Mouse (Mus musculus) lung, embryonic 14.5 days (tissue): Measurements from ENCODE around the gene Trim71. TPM values are rescaled to one million over a fixed set of nuclear protein-coding genes. Genes with fewer than 3 reads are reported as not detected.

Experiments used
- ATAC-seq: fragments of 200-750 bp; cut with Nextera tagmentation; 2 replicates; pipeline ENCODE4 v1.8.0; 2017; ENCODE audit warnings: mild to moderate bottlenecking, moderate TSS enrichment, moderate library complexity; ENCODE audit not compliant: insufficient read depth
- DNase-seq: peaks from one replicate; pipeline ENCODE4 v3.0.0-alpha.2; 2015
- H3K27ac ChIP-seq: fragments of 300-500 bp; sonication (generic); 2 replicates; pipeline ENCODE4 v1.5.1; 2014; ENCODE audit warnings: low read depth, mild to moderate bottlenecking, moderate library complexity
- H3K27me3 ChIP-seq: fragments of 300-500 bp; sonication (generic); 2 replicates; pipeline ENCODE4 v1.6.1; 2014; ENCODE audit warnings: low read length, control low read depth; ENCODE audit not compliant: insufficient read depth
- H3K36me3 ChIP-seq: fragments of 300-500 bp; sonication (generic); 2 replicates; pipeline ENCODE4 v1.6.1; 2014; ENCODE audit warnings: control low read depth; ENCODE audit not compliant: insufficient read depth
- H3K4me1 ChIP-seq: fragments of 300-500 bp; sonication (generic); 2 replicates; pipeline ENCODE4 v1.6.1; 2014; ENCODE audit warnings: antibody characterized with exemption, control low read depth; ENCODE audit not compliant: insufficient read depth
- H3K4me2 ChIP-seq: fragments of 300-500 bp; sonication (generic); 2 replicates; pipeline ENCODE4 v1.6.1; 2014; ENCODE audit warnings: mild to moderate bottlenecking
- H3K4me3 ChIP-seq: fragments of 300-500 bp; sonication (generic); 2 replicates; pipeline ENCODE4 v1.5.1; 2014; ENCODE audit warnings: low read depth, low read length
- H3K9ac ChIP-seq: fragments of 300-500 bp; sonication (generic); 2 replicates; pipeline ENCODE4 v1.6.1; 2014
- H3K9me3 ChIP-seq: fragments of 300-500 bp; sonication (generic); 2 replicates; pipeline ENCODE4 v1.6.1; 2016; ENCODE audit warnings: low read depth, low read length, control low read depth
- CTCF ChIP-seq: IDR thresholded peaks from 2 replicates; pipeline ENCODE4 v1.5.1; 2016; ENCODE audit warnings: antibody characterized with exemption, low read depth
- WGBS: fragments of 180-500 bp; shearing (Covaris S2); extraction: QIAGEN DNeasy Blood & Tissue Kit; methylation state at CpG from one replicate; pipeline ENCODE4 v1.1.7; 2014; 5-methylcytosine and 5-hydroxymethylcytosine counted together
- polyA plus RNA-seq: library from polyadenylated mRNA; unstranded; fragments of >200 nt; fragmentation: Nextera tagmentation; extraction: Ambion mirVana; gene quantifications from 2 replicates; pipeline ENCODE4 v1.2.1, GENCODE M21; 2014

Trim71 gene
- polyA plus RNA-seq: 1.4 and 1.5 TPM in 2 replicates

DNA sequence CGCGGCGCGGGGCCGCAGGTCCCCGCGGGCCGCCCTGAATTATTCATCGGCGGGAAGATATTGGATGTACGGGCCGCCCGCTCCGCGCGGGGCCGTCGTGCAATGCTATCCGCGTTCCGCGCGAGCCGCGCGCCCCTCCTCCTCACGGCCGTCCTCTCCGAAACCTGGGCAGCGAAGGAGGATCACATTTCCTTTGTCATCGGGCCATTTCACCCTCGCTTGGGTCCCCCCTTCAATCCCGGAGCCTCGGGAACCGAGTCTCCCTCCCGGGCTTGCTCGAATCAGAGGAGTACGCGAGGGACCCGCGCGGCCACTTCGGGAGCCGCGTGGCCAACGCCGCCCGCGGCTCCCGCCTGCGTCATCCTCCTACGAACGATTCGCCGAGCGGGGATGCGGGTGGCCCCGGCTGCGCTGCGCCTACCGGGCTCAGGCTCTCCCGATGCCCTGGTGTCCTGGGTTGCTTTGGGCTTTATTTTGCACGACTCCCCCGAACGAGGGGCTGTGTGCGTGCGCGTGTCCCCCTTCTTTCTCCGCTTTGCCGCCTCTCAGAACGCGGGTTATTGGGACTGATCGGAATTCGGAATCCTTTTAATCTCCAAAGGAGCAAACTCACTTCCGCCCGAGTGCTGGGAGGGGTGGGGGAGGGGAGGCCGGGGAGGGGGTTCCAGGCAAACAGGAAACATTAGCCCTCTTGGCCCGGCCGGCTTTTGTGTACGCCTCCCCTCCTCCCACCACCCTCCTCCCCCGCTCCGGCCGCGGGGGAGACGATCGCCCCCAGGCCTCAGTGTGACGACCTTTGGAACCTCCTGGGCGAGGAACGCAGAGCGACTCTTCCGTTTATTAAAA is at the start of gene Trim71:
Trim71 (minus strand) TSS at position 609 of the 846 bp plus-strand sequence.
- WGBS: under 1% methylated on average over 91 of the region's 91 CpGs

DNA sequence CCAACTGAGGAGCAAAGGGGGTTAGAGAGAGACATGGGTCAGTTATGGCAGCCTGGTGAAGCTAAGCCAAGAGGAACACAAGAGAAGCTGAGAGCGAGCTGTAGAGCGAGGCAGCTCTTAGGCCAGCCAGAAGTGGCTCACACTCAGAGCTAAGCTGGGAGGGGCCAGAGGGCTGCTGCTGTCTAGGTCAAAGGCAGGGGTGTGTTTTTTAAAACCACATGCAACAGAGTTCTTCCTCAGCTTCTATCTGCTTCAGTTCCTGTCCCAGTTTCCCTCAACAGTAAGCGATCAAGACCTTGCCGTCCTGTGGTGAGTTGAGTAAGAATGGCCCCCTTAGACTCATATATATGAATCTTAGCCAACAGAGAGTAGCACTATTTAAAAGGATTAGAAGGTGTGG is 48.9 kb upstream of the Trim71 start:
- no peaks in the 10 kb centered on the region for H3K9me3 ChIP-seq
- peaks cover 80% of the 10 kb centered on the region for H3K36me3 ChIP-seq
- no peak overlapping the region for H3K9ac ChIP-seq
- no peaks in the 10 kb centered on the region for H3K4me1 ChIP-seq
- 93% methylated on average over 4 of the region's 4 CpGs for WGBS
- DNase-seq (no peak), ATAC-seq (no peak)
- H3K4me3 ChIP-seq: no peak overlapping the region
- H3K4me2 ChIP-seq: no peak overlapping the region
- H3K27me3 ChIP-seq: no peaks in the 10 kb centered on the region
- TF ChIP-seq CTCF: no peak
- no peak overlapping the region for H3K27ac ChIP-seq

More for the DNA sequence above, at the start of gene Trim71:
- H3K4me1 ChIP-seq: peaks cover 3% of the 10 kb centered on the region; the same call in 1 of the 2 replicates
- peak; percentile 39 for ATAC-seq
- DNase-seq: peak; percentile 68
- H3K27me3 ChIP-seq: peaks cover 21% of the 10 kb centered on the region
- peak within 1 kb of the TSS; percentile 93 for H3K27ac ChIP-seq
- no peaks in the 10 kb centered on the region for H3K9me3 ChIP-seq
- peak within 1 kb of the TSS; percentile 88 for H3K4me2 ChIP-seq
- TF ChIP-seq CTCF: no peak
- peak within 1 kb of the TSS; percentile 71 for H3K4me3 ChIP-seq
- peak within 1 kb of the TSS; percentile 86 for H3K9ac ChIP-seq
- H3K36me3 ChIP-seq: no peaks in the 10 kb centered on the region

DNA sequence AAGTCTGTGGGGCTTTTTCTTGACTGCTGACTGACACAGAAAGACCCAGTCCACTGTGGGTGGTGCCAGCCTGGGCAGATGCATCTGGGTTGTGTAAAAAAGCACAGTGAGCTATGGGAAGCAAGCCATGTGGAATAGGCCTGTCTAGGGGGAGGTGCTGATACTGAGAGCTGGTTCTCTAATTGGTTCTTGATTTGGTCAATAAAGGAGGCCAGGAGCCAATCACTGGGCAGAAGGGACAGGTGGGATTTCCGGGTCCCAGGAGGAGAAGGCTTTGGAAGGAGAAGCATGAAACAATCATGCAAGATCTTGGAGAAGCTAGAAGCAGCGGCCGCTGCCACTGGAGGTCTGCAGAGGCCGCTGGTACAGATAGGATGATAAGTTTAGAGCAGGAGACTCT is 48.4 kb upstream of the Trim71 start:
- H3K4me3 ChIP-seq: no peak overlapping the region
- TF ChIP-seq CTCF: no peak
- no peaks in the 10 kb centered on the region for H3K27me3 ChIP-seq
- no peak overlapping the region for H3K4me2 ChIP-seq
- H3K36me3 ChIP-seq: peaks cover 80% of the 10 kb centered on the region
- H3K9me3 ChIP-seq: no peaks in the 10 kb centered on the region
- no peaks in the 10 kb centered on the region for H3K4me1 ChIP-seq
- no peak overlapping the region for H3K9ac ChIP-seq
- ATAC-seq: no peak
- WGBS: 86% methylated on average over 4 of the region's 4 CpGs
- H3K27ac ChIP-seq: no peak overlapping the region
- no peak for DNase-seq

DNA sequence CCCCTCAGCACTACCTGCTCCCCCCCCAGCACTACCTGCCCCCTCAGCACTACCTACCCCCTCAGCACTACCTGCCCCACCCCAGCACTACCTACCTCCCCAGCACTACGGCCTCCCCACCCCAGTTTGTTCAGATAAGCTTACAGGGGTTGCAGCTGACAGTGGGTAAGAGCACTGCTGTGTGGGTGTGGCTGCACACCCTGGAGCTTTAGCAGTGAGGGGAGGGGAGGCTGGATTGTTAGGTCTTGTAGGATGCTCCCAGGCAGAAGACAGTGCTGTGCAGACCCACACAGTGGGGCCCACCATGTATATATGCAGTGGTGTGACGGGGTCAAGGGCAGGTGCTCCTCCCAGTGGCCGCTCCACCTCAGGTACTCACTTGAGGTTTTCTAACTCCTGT is 46.1 kb upstream of the Trim71 start:
- H3K9me3 ChIP-seq: no peaks in the 10 kb centered on the region

DNA sequence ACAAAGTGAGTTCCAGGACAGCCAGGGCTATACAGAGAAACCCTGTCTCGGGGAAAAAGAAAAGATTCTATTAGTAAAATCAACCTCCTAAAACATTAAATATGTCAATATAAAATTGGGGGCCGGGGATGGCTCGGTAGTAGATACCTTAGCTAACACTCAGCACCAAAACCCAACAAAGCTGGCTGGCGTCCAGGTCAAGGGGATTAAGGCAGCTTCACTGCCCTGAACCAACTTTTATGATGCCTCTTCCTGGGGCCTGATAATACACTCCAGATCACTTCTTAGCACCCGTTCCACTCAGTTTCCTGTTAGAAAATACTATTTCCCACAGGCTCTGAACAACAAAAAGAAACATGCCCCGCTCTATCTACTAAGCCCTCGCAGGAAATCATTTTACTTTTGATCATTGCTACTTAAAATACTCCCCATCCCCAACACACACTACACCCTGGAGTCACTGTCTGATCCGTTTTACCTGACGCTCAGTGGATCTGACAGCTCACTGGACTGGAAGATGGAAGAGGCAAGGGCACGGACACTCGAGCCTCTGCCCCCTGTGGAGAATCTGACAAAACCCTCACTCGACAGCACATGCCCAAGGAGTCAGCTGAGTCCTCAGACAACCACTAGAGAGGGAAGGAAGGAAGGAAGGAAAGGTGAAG is 39.8 kb upstream of the Trim71 start:
- no peak for ATAC-seq
- 64% methylated on average over 12 of the region's 12 CpGs for WGBS
- H3K36me3 ChIP-seq: peaks cover 62% of the 10 kb centered on the region

More for the DNA sequence above, 46.1 kb upstream of the Trim71 start:
- no peak for TF ChIP-seq CTCF
- Histone ChIP-seq H3K27ac (no peak overlapping the region), H3K4me3 (no peak overlapping the region), H3K36me3 (peaks cover 82% of the 10 kb centered on the region), H3K27me3 (no peaks in the 10 kb centered on the region), H3K4me2 (no peak overlapping the region), H3K9ac (no peak overlapping the region), H3K4me1 (no peaks in the 10 kb centered on the region)
- WGBS: 94% methylated on average over 3 of the region's 3 CpGs
- ATAC-seq (no peak), DNase-seq (no peak)

DNA sequence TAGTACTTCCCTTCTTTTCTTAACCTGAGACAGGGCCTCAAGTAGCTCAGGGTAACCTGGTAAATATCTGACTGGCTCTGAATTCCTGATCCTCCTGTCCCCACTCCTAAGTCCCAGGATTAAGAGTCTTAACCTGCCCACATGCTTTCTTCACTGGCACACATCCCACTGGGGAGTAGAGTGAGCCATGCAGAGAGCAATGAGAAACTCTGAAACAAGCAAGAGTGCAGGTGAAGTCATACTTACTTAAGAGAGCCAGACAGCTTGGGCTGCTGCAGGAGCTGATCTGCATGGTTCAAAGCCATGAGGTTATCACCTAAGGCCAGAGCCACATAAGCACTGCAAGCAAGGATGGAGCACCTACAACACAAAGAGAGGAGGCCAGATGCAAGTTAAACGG is 36.9 kb upstream of the Trim71 start:
- peaks cover 67% of the 10 kb centered on the region for H3K36me3 ChIP-seq
- 73% methylated on average over 1 of the region's 1 CpGs for WGBS
- no peaks in the 10 kb centered on the region for H3K4me1 ChIP-seq
- ATAC-seq: no peak
- no peak overlapping the region for H3K27ac ChIP-seq
- no peaks in the 10 kb centered on the region for H3K9me3 ChIP-seq
- DNase-seq: no peak
- no peak for TF ChIP-seq CTCF
- no peak overlapping the region for H3K4me3 ChIP-seq
- H3K9ac ChIP-seq: no peak overlapping the region
- no peak overlapping the region for H3K4me2 ChIP-seq
- no peaks in the 10 kb centered on the region for H3K27me3 ChIP-seq

More for the DNA sequence above, 39.8 kb upstream of the Trim71 start:
- Histone ChIP-seq H3K4me2 (no peak overlapping the region), H3K4me3 (no peak overlapping the region), H3K9me3 (no peaks in the 10 kb centered on the region), H3K9ac (no peak overlapping the region), H3K27ac (no peak overlapping the region), H3K4me1 (no peaks in the 10 kb centered on the region), H3K27me3 (no peaks in the 10 kb centered on the region)
- DNase-seq: no peak
- TF ChIP-seq CTCF: no peak

DNA sequence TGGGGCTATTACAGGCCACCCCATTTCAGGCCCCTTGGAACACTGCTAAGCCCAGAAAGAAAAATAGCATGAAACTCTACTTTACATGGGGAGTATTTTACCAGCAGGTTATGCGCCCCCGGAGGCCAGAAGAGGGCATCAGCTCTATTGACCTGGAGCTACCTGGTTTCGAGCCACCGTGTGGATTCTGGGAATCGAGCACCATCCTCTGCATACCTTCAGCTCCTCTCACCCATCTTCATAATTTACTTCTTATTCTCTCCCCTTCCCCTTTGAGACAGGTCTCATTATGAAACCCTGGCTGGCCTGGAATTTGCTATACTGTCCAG is 20.8 kb upstream of the Trim71 start:
- no peak for ATAC-seq
- H3K9me3 ChIP-seq: no peaks in the 10 kb centered on the region
- H3K4me2 ChIP-seq: peak overlapping the region; percentile 87
- peaks cover 33% of the 10 kb centered on the region for H3K36me3 ChIP-seq
- DNase-seq: peak; percentile 28
- H3K27me3 ChIP-seq: no peaks in the 10 kb centered on the region
- 0 out of 2 replicates have a peak overlapping the region, but pooled peaks have one; percentile 44 for H3K4me3 ChIP-seq
- no peak overlapping the region for H3K9ac ChIP-seq
- no peak overlapping the region for H3K27ac ChIP-seq
- no peaks in the 10 kb centered on the region for H3K4me1 ChIP-seq
- peak; percentile 42 for TF ChIP-seq CTCF
- 43% methylated on average over 5 of the region's 5 CpGs for WGBS
